Mouse (Mus musculus): ENCODE measurements around the gene Chp1. TPM values are rescaled to one million over a fixed set of nuclear protein-coding genes. Genes with fewer than 3 reads are reported as not detected.
A peak's percentile ranks its signal among the peaks of the same experiment; 100 is the strongest.
"Not testable (repeated sequence)": the region's sequence is repeated elsewhere in the genome, so short reads cannot be mapped to it uniquely, and the experiment has no call there.

Gene Chp1
- total RNA-seq, 2 experiments from 2014 or later: 58.5 to 64.0 TPM

DNA sequence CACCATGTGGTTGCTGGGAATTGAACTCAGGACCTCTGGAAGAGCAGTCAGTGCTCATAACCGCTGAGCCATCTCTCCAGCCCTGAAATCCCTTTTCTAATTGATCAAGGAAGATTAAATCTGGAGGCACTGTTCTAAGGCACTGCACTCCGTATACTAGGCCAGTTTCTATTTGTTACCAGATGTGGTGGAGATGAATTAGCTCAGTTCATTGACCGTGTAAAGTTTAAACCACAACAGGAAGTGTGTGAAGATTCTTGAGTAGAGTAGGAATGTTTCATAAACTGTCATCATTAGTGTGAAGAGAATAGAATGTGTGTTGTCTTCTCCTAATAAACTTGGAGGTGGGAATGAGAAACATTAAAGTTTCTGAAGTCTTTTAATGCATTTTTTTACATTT, 14.3 kb downstream of the Chp1 start:
- no peak for DNase-seq (ENCODE audit: low spot score in 2 of 2)

DNA sequence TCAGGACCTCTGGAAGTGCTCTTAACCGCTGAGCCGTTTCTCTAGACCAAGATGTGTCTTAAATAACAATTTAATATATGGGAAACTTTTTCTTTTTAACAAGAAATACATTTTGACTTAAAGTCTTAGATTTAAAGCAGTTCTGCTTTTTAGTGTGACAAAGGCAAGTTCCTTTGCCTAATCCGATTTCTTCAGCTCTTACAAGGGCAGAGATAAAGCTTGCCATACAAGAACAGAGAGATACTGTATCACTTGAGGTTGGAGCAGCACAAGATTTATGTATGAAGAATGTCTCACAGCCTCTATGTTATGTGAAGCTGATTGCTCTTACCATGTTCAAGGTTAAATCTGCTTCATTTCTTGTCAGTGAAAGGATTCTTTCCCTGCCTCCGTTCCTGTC, 17.8 kb downstream of the Chp1 start:
- no peak for DNase-seq (ENCODE audit: low spot score in 2 of 2)

DNA sequence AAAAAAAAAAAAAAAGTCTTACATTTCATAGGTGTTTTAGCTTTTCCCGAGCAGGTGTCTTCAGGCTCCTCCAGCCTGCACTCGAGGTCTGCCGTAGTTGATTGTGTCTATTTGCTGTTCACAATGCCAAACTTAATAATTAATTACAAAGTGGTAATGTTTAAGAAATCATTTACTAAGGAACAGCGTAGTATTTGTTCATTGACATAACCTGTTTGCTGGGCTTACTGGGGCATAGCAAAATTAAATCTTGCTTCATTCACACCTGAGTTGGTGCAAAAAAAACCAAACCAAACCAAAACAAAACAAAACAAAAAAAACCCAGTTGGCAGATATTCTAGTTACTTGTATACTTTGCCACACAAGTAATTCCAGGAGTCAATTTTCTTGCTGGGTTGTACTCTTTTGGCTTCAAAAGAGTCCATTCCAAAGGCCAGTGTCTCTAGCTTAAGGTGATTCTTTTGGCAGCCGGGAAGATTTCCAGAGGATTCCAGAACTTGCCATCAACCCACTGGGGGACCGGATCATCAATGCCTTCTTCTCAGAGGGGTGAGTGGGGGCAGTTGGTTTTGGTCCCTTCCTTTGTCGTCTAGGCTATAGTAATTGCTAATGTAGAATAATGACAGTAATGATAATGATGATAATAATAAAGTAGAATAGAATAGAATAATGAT, 18.8 kb downstream of the Chp1 start:
- DNase-seq (ENCODE audit: low spot score in 2 of 2): no peak

DNA sequence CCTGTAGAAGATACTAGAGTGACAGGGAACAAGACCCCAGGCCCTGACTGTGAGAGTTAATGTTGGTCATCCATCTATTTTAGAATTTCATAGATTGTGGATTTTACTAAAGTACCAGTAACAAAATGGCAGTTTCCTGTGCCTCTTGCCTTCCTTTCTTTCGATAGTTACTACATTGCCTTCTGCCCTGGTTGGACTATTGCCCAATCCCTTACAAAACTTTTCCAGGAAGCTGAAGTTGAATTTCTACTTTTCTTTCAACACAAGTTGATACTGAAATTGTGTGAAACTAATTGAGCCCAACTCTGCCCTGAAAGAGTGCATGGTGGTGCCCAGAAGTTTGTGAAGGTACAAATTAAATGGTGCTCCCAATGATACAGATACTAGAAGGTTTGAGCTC, 25.0 kb downstream of the Chp1 start:
- no peak for DNase-seq (ENCODE audit: low spot score in 2 of 2)

DNA sequence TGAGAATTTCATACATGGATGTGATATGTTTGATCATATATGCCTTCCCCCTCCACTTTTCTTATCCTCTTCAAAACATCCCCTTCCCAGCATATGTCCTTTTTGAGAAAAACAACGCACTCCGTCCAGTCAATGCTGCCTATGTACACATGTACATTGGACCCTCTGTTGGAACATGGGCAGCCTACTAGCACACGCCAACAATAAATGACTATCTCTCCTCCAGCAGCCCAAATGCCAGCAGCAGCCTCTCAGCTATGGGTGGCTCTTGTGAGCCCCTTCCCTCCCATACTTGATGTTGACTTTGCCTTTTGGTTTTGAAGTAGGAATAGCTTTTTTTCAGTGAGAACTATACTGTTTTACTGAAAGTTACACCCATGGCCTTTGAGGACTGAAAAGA, 34.1 kb downstream of the Chp1 start:
- no peak for DNase-seq (ENCODE audit: low spot score in 2 of 2)

DNA sequence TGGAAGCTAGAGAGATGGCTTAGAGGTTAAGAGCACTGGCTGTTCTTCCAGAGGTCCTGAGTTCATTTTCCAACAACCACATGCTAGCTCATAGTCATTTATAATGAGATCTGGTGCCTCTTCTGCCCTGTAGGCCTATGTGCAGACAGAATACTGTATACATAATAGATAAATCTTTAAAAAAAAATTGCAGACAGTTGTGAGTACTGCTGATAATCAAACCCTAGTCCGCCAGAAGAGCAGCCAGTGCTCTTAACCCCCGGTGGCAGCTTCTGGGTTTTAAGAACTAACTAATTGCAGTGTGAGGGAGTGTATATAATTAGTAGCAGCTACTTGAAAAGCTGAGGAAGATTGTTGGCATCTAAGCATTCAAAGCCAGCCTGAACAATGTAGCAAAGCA, 35.9 kb downstream of the Chp1 start:
- no peak for DNase-seq (ENCODE audit: low spot score in 2 of 2)

DNA sequence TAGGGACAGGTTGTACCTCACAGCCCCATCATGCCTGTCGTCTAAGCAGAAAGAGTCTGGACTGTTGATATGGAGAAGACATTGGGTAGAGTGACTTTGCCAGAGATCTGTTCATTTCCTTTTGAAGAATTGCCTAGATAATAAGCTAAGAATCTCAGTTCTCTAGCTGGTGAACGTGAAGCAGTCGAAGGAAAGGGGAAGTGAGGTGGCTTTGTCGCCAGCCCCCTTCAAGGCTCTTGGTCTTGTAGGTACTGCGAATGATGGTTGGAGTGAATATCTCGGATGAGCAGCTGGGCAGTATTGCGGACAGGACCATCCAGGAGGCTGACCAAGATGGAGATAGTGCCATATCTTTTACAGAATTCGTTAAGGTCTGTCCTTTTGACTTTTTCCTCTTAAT, 36.8 kb downstream of the Chp1 start:
- no peak for DNase-seq (ENCODE audit: low spot score in 2 of 2)

DNA sequence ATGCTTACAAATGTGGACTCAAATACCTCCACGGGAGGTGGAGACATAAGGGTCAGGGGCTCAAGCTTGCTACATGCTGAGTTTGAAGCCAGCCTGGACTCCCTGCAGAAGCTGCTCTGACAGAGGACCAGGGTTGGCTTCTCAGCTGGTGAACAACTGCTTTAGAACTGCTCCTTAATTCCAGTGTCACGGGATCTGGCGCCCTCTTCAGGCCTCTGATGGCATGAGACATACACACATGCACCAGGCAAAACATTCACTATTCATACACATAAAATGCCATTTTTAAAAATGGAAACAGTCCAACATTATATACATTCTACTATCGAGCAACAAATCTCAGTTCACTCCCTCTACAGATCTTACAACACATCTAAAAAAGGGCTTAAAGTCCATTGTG, 39.9 kb downstream of the Chp1 start:
- peak in 1 of 2 experiments; percentile 50 for DNase-seq (ENCODE audit: low spot score in 2 of 2)

DNA sequence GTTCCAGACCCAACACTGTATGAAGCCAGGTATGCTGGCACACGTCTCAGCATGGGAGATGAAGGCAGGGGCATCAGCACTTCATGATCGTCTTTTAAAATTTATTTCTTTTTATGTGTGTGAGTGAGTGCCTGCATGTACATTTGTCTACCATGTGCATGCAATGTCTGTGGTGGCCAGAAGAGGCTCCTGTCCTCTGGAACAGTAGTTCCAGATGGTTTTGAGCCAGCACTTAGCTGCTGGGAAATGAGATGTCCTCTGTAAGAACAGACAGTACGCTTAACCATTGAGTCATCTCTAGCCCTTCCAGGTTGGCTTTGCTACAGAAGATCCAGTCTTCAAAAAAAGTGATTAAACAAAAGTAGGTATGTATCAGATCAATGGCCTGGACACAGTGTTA, 43.8 kb downstream of the Chp1 start:
- DNase-seq (ENCODE audit: low spot score in 2 of 2): no peak

DNA sequence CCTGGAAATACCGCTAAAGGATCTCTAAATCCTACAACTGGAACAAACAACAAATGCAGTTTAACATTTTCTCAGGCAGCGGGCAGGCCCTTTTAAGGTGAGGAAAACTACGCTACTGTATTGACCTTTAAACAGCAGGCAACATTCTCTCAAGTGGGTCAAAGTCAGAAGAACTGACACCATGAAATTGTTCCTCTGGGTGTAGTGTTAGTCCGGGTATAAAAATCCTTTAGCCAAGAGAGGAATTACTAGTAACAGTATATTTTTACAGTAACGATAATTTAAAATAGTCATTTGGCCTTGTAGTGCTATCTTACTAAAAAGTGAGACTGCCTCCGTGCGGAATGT, 46.2 kb downstream of the Chp1 start:
- no peak for DNase-seq (ENCODE audit: low spot score in 2 of 2)

DNA sequence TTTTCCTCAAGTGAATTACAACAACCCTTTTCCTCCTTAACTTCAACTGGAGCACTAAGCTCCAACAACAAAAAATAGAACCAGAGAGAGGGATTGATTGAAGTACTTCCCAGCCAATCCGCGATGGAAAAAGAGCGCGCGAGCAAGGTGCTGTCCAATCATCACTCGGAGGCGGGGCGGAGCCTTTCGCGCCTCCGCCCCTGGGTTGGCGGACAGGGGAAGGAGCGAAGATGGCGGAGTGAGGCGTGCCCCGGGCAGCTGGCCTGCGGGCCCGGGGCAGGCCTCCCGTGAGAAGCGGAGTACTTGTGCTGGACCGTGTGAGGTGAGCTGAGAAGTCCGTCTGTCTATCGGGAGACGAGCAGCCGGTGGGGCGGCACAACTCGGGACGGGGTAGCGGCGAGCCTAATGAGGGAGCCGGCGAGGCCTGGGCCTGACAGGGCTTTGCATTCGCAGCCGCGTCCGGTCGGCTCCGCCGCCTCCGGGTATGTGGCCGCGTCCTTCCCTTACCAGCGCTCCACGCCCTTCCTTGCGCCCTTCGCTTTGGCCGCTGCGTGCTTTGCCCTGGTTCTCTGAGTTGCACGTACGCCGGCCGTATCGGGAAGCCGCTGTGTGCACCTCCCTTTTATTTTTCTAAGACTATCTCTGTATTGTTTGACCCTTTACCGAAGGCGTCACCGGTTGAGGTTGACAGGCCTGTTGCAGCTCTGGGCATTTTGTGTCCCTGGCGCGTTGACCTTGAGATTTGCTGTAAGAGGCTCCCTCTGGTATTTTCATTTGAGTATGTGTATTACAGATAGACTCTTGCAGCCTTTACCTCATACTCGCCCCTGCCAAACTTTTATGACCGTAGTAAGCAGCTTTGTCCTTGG, 46.9 kb downstream of the Chp1 start:
- peak; percentile 94 to 98 for DNase-seq (ENCODE audit: low spot score in 2 of 2)

DNA sequence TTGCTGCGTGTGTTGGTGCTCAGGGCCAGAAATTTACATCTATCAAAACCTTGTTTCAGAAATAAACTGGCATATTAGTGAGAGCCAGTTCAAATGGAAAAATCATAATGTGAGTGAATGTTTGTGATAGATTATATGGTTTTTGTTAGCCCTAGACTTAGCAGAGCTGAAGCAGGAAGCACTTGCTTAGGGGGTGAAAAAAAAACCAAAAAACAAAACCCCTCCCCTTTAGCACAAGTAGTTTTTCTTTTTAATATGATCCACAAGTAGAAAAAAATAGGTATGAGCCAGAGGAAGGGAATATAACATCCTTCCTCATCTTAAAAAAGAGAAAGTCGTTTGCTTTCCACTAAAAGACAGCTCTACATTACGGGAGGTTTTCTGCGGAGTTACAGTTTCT, 47.8 kb downstream of the Chp1 start:
- DNase-seq (ENCODE audit: low spot score in 2 of 2): no peak

DNA sequence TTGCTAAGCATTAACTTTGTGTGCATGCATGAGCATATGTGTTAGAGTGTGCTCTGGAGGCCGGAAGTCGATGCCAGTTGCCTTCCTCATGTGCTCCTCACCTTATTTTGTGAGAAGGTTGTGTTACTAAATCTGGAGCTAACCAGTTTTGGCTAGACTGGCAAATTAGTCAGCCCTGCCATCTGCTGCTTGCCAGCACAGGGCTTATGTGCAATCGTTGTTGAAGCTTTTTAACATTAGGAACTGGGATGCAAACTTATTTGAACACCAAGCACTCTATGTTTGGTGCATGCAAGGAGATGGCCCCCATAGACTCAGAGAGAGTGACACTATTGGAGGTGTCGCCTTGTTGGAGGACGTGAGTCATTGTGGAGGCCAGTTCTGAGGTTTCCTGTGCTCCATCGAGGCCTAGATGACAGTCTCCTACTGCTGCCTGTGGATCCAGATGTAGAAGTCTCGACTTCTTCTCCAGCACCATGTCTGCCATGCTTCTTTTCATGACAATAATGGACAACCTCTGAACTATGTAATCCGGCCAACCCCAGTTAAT, 49.4 kb downstream of the Chp1 start:
- no peak for DNase-seq (ENCODE audit: low spot score in 2 of 2)

DNA sequence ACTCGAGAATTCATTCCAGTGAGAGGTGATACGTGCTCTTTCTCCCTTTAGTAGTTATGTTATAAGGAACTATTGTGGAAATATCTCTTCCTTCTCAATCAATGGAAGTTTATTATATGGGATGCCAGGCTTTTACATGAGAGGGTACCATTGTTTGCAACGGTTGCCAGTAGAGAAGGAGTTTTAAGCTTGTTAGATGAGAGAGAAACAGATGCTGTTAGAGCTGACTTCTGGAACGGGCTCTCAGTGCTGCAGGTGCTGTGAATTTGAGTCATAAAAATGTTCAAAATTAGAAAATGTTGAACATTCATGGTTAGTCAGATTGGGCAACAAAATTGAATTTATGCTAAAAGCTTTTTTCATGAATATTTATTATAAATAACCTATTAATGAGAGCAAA, 53.5 kb downstream of the Chp1 start:
- no peak for DNase-seq (ENCODE audit: low spot score in 2 of 2)

DNA sequence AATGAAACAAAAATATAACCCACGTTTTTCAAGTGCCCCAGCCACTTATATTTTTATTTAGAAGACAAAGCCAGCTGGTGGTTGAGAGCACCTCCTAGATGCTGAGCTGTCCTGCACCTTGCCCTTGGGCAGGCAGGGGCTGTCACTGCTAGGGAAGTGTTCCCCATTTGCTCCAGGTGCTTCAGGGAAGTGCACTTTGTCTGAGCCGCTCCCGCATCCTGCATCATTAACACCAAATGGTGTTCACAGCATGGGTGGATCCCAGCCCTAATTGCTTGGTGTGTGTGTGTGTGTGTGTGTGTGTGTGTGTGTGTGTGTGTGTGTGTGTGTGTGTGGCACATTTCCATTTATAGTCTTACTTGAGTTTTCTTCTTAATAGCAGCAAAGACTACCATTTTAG, 54.1 kb downstream of the Chp1 start:
- DNase-seq (ENCODE audit: low spot score in 2 of 2): not testable (repeated sequence)

DNA sequence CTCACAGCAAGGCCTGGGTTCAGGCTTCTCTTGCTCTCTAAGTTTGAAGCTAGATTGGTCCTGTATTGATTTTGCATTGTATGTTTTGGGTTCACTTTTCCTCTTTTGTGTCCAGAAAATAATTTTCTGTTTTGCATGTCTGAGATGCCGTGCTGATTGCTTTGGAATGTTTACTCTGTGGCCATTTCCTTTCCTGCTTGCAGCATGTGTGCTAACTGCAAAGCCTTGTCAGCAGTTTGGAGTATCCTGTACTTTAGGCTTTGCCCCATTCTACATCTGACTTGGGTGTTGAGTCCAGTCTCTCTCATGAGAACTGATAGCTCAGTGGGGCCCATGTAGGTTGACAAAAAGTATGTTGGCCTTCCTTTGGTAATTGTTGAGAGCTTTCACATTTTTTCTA, 55.0 kb downstream of the Chp1 start:
- no peak for DNase-seq (ENCODE audit: low spot score in 2 of 2)

DNA sequence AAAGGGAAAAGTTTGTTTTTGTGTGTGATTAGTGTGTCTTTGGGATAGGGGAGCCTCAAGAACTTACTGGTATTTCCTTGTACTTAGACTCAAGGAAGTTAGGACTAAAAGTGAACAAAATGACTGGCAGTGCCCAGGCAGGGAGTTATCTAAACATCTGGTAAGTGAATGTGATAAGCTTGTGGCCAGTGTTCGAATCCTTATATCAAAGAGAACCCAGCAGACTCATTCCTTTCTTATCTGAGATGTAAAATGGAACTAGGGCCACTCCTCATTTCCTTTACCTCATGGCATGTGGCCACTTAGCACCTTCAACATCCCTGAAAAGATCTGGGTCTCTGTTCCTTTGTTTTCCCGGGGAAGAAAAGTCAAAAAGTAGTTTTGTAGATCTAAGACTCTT, 56.4 kb downstream of the Chp1 start:
- no peak for DNase-seq (ENCODE audit: low spot score in 2 of 2)

DNA sequence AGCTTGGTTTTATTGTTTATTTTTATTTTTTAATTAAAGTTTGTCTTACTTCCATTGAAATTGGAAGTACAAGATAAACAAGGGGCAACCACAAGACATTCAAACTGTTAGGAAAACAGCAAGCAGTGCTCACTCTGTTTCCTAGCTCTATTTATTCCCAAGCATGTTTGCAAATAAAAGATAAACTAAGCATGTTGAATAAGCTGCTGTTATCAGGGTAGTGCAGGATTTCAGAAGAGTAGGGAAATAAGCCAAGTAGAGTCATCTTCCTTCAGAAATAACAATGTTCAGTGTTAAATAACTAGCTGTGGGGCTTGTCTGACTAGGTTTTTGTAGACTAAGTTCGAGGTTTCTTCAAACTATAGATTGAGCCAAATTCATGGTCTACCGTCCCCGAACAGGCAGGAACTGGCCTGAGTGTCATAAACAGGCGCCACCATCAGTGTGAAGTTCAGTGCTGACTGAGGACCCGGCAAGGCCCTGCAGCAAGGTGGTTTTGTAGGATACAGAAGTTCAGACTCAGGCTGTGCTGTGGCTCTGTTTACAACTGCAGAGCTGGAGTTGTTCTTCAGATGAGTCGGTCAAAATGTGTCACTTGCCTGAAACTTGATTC, 58.0 kb downstream of the Chp1 start:
- no peak for DNase-seq (ENCODE audit: low spot score in 2 of 2)

DNA sequence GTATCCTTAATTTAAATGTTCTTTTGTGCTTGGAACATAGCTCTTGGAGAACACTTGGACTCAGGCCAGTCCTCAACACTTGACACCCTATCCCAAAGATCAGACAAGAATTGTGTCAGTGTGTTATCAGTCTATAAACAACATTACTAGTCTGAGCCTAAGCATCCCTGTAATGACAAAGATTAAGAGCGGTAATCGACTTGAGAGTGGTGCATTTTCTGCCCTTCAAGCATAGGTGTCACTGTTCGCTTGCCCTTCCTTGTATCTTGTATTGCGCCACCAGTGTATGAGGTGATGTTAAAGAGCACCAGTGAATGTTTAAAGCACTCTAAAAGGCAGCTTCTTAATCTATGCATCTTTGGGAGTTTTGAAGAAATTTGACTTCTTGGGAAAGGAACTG, 59.5 kb downstream of the Chp1 start:
- DNase-seq (ENCODE audit: low spot score in 2 of 2): no peak

DNA sequence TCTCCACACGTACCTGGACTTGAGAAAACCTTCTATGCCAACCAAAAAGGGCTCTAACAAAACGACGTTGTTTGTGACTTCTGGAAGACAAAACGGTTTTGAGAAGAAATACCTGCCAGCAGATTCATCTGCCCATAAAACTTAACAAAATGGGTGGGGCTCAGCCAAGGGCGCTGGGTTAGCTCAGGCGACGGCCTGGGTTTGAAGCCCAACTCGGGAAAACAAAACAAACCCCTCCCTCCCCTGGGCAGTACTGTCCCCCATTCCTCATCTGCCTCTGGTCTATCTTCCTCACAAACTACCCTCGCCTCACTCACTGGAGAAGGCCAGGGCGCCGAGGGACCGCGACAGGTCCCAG, 70.3 kb downstream of the Chp1 start:
- DNase-seq (ENCODE audit: low spot score in 2 of 2): no peak

DNA sequence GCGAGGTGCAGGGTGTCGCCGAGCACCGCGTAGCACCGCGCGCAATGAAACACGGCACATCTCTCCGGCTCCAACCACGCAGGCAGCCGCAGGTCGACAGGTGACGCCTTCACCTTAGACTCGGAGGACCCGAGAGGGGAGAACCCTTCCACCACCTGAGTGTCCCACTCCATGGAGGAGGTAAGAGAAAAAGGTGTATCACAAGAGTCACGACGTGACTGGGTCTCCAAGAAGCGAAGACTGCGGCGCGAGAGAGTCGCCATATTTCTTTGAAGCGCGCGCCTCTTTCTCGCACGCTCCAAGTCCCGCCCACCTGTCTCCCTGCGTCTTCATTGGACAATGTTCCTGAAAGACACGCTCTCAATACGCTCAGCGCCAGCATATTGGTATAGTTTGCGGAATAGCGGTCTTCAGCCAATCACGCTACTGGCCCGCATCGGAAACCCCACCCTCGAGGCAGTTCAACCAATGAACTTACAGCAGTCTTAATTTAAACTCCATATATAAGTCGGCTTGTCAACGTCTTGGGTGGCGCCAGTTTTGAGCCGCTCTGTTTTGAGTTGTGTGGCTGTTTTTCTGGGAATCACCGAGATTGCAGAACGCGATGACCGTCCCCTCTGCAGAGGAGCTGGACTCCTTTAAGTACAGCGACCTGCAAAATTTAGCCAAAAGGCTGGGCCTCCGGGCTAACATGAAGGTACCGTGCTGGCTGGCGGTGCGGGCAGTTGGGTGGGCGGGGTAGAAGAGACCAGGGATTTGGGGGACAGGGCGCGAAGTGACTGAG, 70.9 kb downstream of the Chp1 start, which contains the start of the genes Nusap1 and Oip5:
TSS of gene Nusap1 (plus strand) at position 100 of the 784 bp plus-strand sequence.
TSS of gene Oip5 (minus strand) at position 271 of the 784 bp plus-strand sequence.
- DNase-seq (ENCODE audit: low spot score in 2 of 2): peak; percentile 78 to 90
